Mouse (Mus musculus): Measurements from ENCODE around the gene Hoxd8. TPM values are rescaled to one million over a fixed set of nuclear protein-coding genes. Genes with fewer than 3 reads are reported as not detected.

The Hoxd8 gene
- total and polyA plus RNA-seq, 2 experiments from 2014 or later, result 0.10 to 0.22 TPM

GRCm38 (mm10) chr2:74727640-74728302 is 23.4 kb downstream of the Hoxd8 start:
- WGBS, result under 1% methylated on average over 25 of the region's 25 CpGs
- Histone ChIP-seq H3K27me3 (ENCODE audit: insufficient read depth, low read length) (peaks cover 97% of the 10 kb centered on the region), H3K9me3 (ENCODE audit: low read length) (no peaks in the 10 kb centered on the region), H3K4me2 (ENCODE audit: low read depth) (no peak overlapping the region), H3K27ac (ENCODE audit: low read depth, low read length) (no peak overlapping the region), H3K36me3 (ENCODE audit: insufficient read depth) (no peaks in the 10 kb centered on the region), H3K4me1 (ENCODE audit: insufficient read depth) (no peaks in the 10 kb centered on the region), H3K4me3 (ENCODE audit: low read depth, low read length) (no peak overlapping the region), H3K9ac (no peak overlapping the region)
- no peak for ATAC-seq
- TF ChIP-seq CTCF (IDR thresholded peaks at IDR 0.05; ENCODE audit: low read depth), result no peak
- no peak for DNase-seq

DNA sequence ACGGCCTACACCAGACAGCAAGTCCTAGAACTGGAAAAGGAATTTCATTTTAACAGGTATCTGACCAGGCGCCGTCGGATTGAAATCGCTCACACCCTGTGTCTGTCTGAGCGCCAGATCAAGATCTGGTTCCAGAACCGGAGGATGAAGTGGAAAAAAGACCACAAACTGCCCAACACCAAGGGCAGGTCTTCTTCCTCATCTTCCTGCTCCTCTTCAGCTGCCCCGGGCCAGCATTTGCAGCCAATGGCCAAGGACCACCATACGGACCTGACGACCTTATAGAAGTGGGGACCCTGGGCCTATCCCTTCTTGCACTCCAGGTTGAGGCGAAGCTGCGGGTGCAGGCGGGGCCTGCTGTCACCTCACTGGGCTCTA is 23.9 kb downstream of the Hoxd8 start:
- Histone ChIP-seq H3K36me3 (ENCODE audit: insufficient read depth) (no peaks in the 10 kb centered on the region), H3K4me2 (ENCODE audit: low read depth) (no peak overlapping the region), H3K4me3 (ENCODE audit: low read depth, low read length) (no peak overlapping the region), H3K27ac (ENCODE audit: low read depth, low read length) (no peak overlapping the region), H3K4me1 (ENCODE audit: insufficient read depth) (no peaks in the 10 kb centered on the region), H3K9ac (no peak overlapping the region), H3K9me3 (ENCODE audit: low read length) (no peaks in the 10 kb centered on the region), H3K27me3 (ENCODE audit: insufficient read depth, low read length) (peaks cover 97% of the 10 kb centered on the region)
- DNase-seq, result no peak
- 5% methylated on average over 13 of the region's 13 CpGs for WGBS
- TF ChIP-seq CTCF (IDR thresholded peaks at IDR 0.05; ENCODE audit: low read depth), result no peak
- ATAC-seq, result no peak

DNA sequence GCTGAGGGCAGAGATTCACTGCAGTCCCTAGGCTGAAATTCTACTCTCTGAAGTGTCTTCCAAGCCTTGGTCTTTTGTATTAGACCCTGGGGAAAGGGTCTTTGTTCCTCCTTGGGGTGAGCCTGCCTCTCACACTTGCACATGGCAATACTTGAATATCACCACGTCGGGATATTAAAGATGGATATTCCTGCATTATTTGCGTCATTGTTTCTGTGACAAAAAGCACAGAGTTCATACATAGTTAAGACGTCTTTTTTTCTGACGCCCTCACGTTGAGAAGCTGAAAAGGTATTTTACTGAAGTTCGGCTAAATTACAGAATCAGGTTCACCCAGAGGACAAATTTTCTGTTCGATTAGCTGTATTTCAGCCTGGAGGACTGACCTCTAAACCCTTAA is 25.9 kb downstream of the Hoxd8 start:
- peaks cover 90% of the 10 kb centered on the region for H3K27me3 ChIP-seq (ENCODE audit: insufficient read depth, low read length)
- WGBS, result 2% methylated on average over 8 of the region's 8 CpGs

GRCm38 (mm10) chr2:74731055-74731454 is 26.6 kb downstream of the Hoxd8 start:
- DNase-seq (no peak), ATAC-seq (no peak)
- no peaks in the 10 kb centered on the region for H3K4me1 ChIP-seq (ENCODE audit: insufficient read depth)
- H3K9ac ChIP-seq, result no peak overlapping the region
- H3K27ac ChIP-seq (ENCODE audit: low read depth, low read length), result no peak overlapping the region
- no peak overlapping the region for H3K4me2 ChIP-seq (ENCODE audit: low read depth)
- no peak for TF ChIP-seq CTCF (IDR thresholded peaks at IDR 0.05; ENCODE audit: low read depth)
- H3K27me3 ChIP-seq (ENCODE audit: insufficient read depth, low read length), result peaks cover 90% of the 10 kb centered on the region
- H3K9me3 ChIP-seq (ENCODE audit: low read length), result no peaks in the 10 kb centered on the region
- no peak overlapping the region for H3K4me3 ChIP-seq (ENCODE audit: low read depth, low read length)
- no peaks in the 10 kb centered on the region for H3K36me3 ChIP-seq (ENCODE audit: insufficient read depth)

More for the DNA sequence above, 25.9 kb downstream of the Hoxd8 start:
- Histone ChIP-seq H3K27ac (ENCODE audit: low read depth, low read length) (no peak overlapping the region), H3K9me3 (ENCODE audit: low read length) (no peaks in the 10 kb centered on the region), H3K4me2 (ENCODE audit: low read depth) (no peak overlapping the region), H3K9ac (no peak overlapping the region), H3K4me3 (ENCODE audit: low read depth, low read length) (no peak overlapping the region), H3K36me3 (ENCODE audit: insufficient read depth) (no peaks in the 10 kb centered on the region), H3K4me1 (ENCODE audit: insufficient read depth) (no peaks in the 10 kb centered on the region)
- TF ChIP-seq CTCF (IDR thresholded peaks at IDR 0.05; ENCODE audit: low read depth), result no peak
- DNase-seq, result no peak
- no peak for ATAC-seq

GRCm38 (mm10) chr2:74731799-74732512 is 27.5 kb downstream of the Hoxd8 start:
- WGBS, result 2% methylated on average over 9 of the region's 9 CpGs
- Histone ChIP-seq H3K36me3 (ENCODE audit: insufficient read depth) (no peaks in the 10 kb centered on the region), H3K4me2 (ENCODE audit: low read depth) (no peak overlapping the region), H3K4me1 (ENCODE audit: insufficient read depth) (no peaks in the 10 kb centered on the region), H3K27ac (ENCODE audit: low read depth, low read length) (no peak overlapping the region), H3K27me3 (ENCODE audit: insufficient read depth, low read length) (peaks cover 88% of the 10 kb centered on the region), H3K9ac (no peak overlapping the region), H3K4me3 (ENCODE audit: low read depth, low read length) (no peak overlapping the region), H3K9me3 (ENCODE audit: low read length) (no peaks in the 10 kb centered on the region)
- no peak for TF ChIP-seq CTCF (IDR thresholded peaks at IDR 0.05; ENCODE audit: low read depth)
- no peak for ATAC-seq
- DNase-seq, result no peak

- DNase-seq, result no peak
- H3K9ac ChIP-seq, result no peak overlapping the region
- WGBS, result 1% methylated on average over 48 of the region's 52 CpGs
- no peak for ATAC-seq
- no peak for TF ChIP-seq CTCF (IDR thresholded peaks at IDR 0.05; ENCODE audit: low read depth)
- no peaks in the 10 kb centered on the region for H3K9me3 ChIP-seq (ENCODE audit: low read length)
- peaks cover 88% of the 10 kb centered on the region for H3K27me3 ChIP-seq (ENCODE audit: insufficient read depth, low read length)
- H3K4me2 ChIP-seq (ENCODE audit: low read depth), result no peak overlapping the region
- no peaks in the 10 kb centered on the region for H3K36me3 ChIP-seq (ENCODE audit: insufficient read depth)
- no peak overlapping the region for H3K4me3 ChIP-seq (ENCODE audit: low read depth, low read length)
- H3K4me1 ChIP-seq (ENCODE audit: insufficient read depth), result no peaks in the 10 kb centered on the region
- no peak overlapping the region for H3K27ac ChIP-seq (ENCODE audit: low read depth, low read length)
Measured at GRCm38 (mm10) chr2:74732513-74733316, 28.3 kb downstream of the Hoxd8 start.

GRCm38 (mm10) chr2:74733317-74733661 is 28.9 kb downstream of the Hoxd8 start:
- no peak for TF ChIP-seq CTCF (IDR thresholded peaks at IDR 0.05; ENCODE audit: low read depth)
- WGBS, result 1% methylated on average over 16 of the region's 16 CpGs
- Histone ChIP-seq H3K4me2 (ENCODE audit: low read depth) (no peak overlapping the region), H3K9ac (no peak overlapping the region), H3K9me3 (ENCODE audit: low read length) (no peaks in the 10 kb centered on the region), H3K27me3 (ENCODE audit: insufficient read depth, low read length) (peaks cover 88% of the 10 kb centered on the region), H3K4me3 (ENCODE audit: low read depth, low read length) (no peak overlapping the region), H3K27ac (ENCODE audit: low read depth, low read length) (no peak overlapping the region), H3K4me1 (ENCODE audit: insufficient read depth) (no peaks in the 10 kb centered on the region), H3K36me3 (ENCODE audit: insufficient read depth) (no peaks in the 10 kb centered on the region)
- ATAC-seq (no peak), DNase-seq (no peak)
